Mouse (Mus musculus) central nervous system, embryonic 14 days (tissue): Measurements from ENCODE around the gene Krtap4-7. TPM values are rescaled to one million over a fixed set of nuclear protein-coding genes. Genes with fewer than 3 reads are reported as not detected.

ENCODE experiments used
- polyA plus RNA-seq: library from polyadenylated mRNA; depleted of rRNA; stranded (reverse); fragments of >200 nt; gene quantifications from 2 replicates; pipeline ENCODE4 v1.2.3, GENCODE M21; 2012; rRNA removed

The Krtap4-7 gene
- not detected in 2 replicates for polyA plus RNA-seq

GRCm38 (mm10) chr11:99643635-99644139, at the start of gene Krtap4-7:
TSS of gene Krtap4-7 (minus strand) at chr11:99644089.

GRCm38 (mm10) chr11:99690463-99690862, 46.6 kb upstream of the Krtap4-7 start, which contains the start of gene Gm14190:
TSS of gene Gm14190 (minus strand) at chr11:99690740.

GRCm38 (mm10) chr11:99665860-99666259, 22.0 kb upstream of the Krtap4-7 start, which contains the start of gene Krtap4-6:
TSS of gene Krtap4-6 (minus strand) at chr11:99665960.

DNA sequence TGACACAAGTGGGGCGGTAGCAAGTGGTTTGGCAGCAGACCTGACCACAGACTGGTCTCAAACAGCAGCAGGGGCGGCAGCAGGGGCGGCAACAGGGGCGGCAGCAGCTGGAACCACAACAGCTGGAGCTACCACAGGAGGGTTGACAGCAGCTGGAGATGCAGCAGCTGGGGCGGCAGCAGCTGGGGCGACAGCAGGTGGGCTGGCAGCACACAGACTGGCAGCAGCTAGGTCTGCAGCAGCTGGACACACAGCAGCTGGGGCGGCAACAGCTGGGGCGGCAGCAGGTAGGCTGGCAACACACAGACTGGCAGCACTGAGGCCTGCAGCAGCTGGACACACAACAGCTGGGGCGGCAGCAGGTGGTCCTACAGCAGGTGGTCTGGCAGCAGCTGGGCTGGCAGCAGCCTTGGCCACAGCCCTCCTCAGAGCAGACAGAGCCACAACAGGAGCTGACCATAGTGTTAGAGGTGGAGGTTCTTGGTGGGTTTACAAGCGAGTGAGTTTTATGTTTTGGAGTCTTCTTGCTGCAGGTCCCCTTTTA, 14.7 kb upstream of the Krtap4-7 start, which contains the start of gene Gm11563:
TSS of gene Gm11563 (minus strand) at position 494 of the 544 bp plus-strand sequence.

GRCm38 (mm10) chr11:99650136-99650535, 6.2 kb upstream of the Krtap4-7 start, which contains the start of gene Gm11555:
TSS of gene Gm11555 (minus strand) at chr11:99650236.

GRCm38 (mm10) chr11:99634653-99635134, 9.2 kb downstream of the Krtap4-7 start, which contains the start of gene Krtap4-2:
TSS of gene Krtap4-2 (minus strand) at chr11:99635084.

GRCm38 (mm10) chr11:99628138-99628537, 15.8 kb downstream of the Krtap4-7 start, which contains the start of gene Krtap4-1:
TSS of gene Krtap4-1 (minus strand) at chr11:99628238.

GRCm38 (mm10) chr11:99620335-99620734, 23.6 kb downstream of the Krtap4-7 start, which contains the start of gene Gm11562:
TSS of gene Gm11562 (minus strand) at chr11:99620435.

GRCm38 (mm10) chr11:99614796-99615363, 29.0 kb downstream of the Krtap4-7 start, which contains the start of gene Krtap2-4:
TSS of gene Krtap2-4 (minus strand) at chr11:99614846.

DNA sequence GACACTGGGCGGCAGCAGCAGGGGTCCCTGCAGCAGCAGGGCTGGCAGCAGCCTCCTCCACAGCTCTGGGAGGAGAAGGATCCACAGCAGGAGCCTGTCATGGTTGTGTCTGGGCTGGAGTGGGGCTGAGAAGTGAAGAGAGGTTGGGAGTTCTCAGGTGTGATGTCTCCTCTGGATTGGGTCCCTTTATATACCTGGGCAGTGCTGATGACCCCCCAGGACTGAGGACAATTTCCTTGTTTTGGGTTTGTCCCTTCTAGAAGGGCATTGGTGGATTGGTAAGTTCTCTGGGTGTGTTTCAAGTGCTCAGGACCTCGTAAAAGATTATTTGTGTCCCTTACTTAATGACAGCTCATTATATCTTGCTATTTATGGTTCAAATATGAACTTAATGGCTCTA, 33.8 kb downstream of the Krtap4-7 start, which contains the start of gene Gm11937:
TSS of gene Gm11937 (minus strand) at position 101 of the 400 bp plus-strand sequence.

DNA sequence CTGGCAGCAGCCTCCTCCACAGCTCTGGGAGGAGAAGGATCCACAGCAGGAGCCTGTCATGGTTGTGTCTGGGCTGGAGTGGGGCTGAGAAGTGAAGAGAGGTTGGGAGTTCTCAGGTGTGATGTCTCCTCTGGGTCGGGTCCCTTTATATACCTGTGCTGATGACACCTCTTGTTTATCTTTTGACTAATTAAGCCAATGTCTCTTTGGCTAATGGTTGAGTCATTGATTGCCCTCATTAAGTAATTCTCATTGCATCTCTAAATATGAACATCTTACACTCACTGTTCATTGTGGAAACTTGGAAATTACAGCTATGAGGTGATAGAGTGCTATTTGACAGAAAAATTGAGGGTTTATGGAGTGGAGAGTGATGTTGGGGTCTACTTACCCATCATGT, 40.7 kb downstream of the Krtap4-7 start, which contains the start of gene Gm11938:
TSS of gene Gm11938 (minus strand) at position 101 of the 400 bp plus-strand sequence.

DNA sequence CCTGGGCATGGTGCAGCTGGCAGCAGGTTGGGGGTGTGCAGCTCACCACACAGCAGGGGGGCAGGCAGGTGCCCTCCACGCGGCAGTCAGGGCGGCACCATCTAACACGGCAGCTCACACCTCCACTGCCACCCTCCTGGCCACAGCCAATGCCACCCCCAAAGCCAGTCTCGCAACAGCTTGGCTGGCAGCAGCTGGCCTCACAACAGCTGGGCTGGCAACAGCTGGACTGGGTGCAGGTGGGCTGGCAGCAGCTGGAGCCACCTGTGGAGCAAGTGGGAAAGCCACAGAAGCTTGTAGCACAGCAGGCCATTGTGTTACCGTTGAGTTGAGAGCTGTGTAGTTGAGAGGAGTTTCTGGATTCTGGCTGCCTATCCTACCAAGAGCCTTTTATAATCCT, 46.1 kb downstream of the Krtap4-7 start, which contains the start of gene Krtap9-3:
TSS of gene Krtap9-3 (minus strand) at position 364 of the 400 bp plus-strand sequence.

Other genes with a start within 250 kb of the Krtap4-7 start
- gene Krt12, start 221.8 kb downstream of the Krtap4-7 start, polyA plus RNA-seq = 0.07 and 0.14 TPM in 2 replicates
- 0.08 and 0.09 TPM in 2 replicates for gene Krt20, start 205.9 kb downstream of the Krtap4-7 start, polyA plus RNA-seq
- gene Krt23, start 151.0 kb downstream of the Krtap4-7 start, polyA plus RNA-seq = 0.02 and 0.49 TPM in 2 replicates
- gene Krt39, start 122.8 kb downstream of the Krtap4-7 start, polyA plus RNA-seq = not detected in 2 replicates
- not detected in 2 replicates for gene Krt40, start 100.9 kb downstream of the Krtap4-7 start, polyA plus RNA-seq
- not detected in 2 replicates for gene Krtap3-3, start 93.2 kb downstream of the Krtap4-7 start, polyA plus RNA-seq
- not detected in 2 replicates for gene Krtap3-2, start 87.2 kb downstream of the Krtap4-7 start, polyA plus RNA-seq
- gene Gm11939, start 84.6 kb downstream of the Krtap4-7 start, polyA plus RNA-seq = not detected in 2 replicates
- gene Krtap3-1, start 77.5 kb downstream of the Krtap4-7 start, polyA plus RNA-seq = not detected in 2 replicates
- gene Krtap1-5, start 63.1 kb downstream of the Krtap4-7 start, polyA plus RNA-seq = not detected in 2 replicates
- gene Krtap1-4, start 60.4 kb downstream of the Krtap4-7 start, polyA plus RNA-seq = not detected in 2 replicates
- gene Krtap1-3, start 52.8 kb downstream of the Krtap4-7 start, polyA plus RNA-seq = not detected in 2 replicates
- gene Krtap9-3, start 46.0 kb downstream of the Krtap4-7 start, polyA plus RNA-seq = not detected in 2 replicates
- not detected in 2 replicates for gene Gm11938, start 40.8 kb downstream of the Krtap4-7 start, polyA plus RNA-seq
- gene Gm11937, start 33.9 kb downstream of the Krtap4-7 start, polyA plus RNA-seq = not detected in 2 replicates
- gene Krtap2-4, start 29.2 kb downstream of the Krtap4-7 start, polyA plus RNA-seq = not detected in 2 replicates
- gene Gm11562, start 23.7 kb downstream of the Krtap4-7 start, polyA plus RNA-seq = not detected in 2 replicates
- not detected in 2 replicates for gene Krtap4-1, start 15.9 kb downstream of the Krtap4-7 start, polyA plus RNA-seq
- gene Krtap4-2, start 9.0 kb downstream of the Krtap4-7 start, polyA plus RNA-seq = not detected in 2 replicates
- not detected in 2 replicates for gene Gm11555, start 6.1 kb upstream of the Krtap4-7 start, polyA plus RNA-seq
- not detected in 2 replicates for gene Gm11563, start 14.9 kb upstream of the Krtap4-7 start, polyA plus RNA-seq
- gene Krtap4-6, start 21.9 kb upstream of the Krtap4-7 start, polyA plus RNA-seq = not detected in 2 replicates
- not detected in 2 replicates for gene Gm14190, start 46.7 kb upstream of the Krtap4-7 start, polyA plus RNA-seq
- gene Gm14180, start 90.2 kb upstream of the Krtap4-7 start, polyA plus RNA-seq = not detected in 2 replicates
- not detected in 2 replicates for gene Gm11595, start 128.8 kb upstream of the Krtap4-7 start, polyA plus RNA-seq
- not detected in 2 replicates for gene Krtap4-8, start 136.6 kb upstream of the Krtap4-7 start, polyA plus RNA-seq
- gene Krtap4-9, start 141.1 kb upstream of the Krtap4-7 start, polyA plus RNA-seq = not detected in 2 replicates
- not detected in 2 replicates for gene Gm11596, start 149.4 kb upstream of the Krtap4-7 start, polyA plus RNA-seq
- gene Gm11569, start 154.8 kb upstream of the Krtap4-7 start, polyA plus RNA-seq = not detected in 2 replicates
- not detected in 2 replicates for gene Gm11554, start 160.4 kb upstream of the Krtap4-7 start, polyA plus RNA-seq
- gene Krtap4-13, start 165.8 kb upstream of the Krtap4-7 start, polyA plus RNA-seq = not detected in 2 replicates
- not detected in 2 replicates for gene Gm11564, start 171.6 kb upstream of the Krtap4-7 start, polyA plus RNA-seq
- not detected in 2 replicates for gene 2300003K06Rik, start 194.0 kb upstream of the Krtap4-7 start, polyA plus RNA-seq
- gene Krtap4-16, start 207.5 kb upstream of the Krtap4-7 start, polyA plus RNA-seq = not detected in 2 replicates
- not detected in 2 replicates for gene Gm11568, start 213.8 kb upstream of the Krtap4-7 start, polyA plus RNA-seq
- gene Gm11559, start 220.4 kb upstream of the Krtap4-7 start, polyA plus RNA-seq = not detected in 2 replicates
- gene Krtap9-1, start 229.3 kb upstream of the Krtap4-7 start, polyA plus RNA-seq = not detected in 2 replicates
- not detected in 2 replicates for gene Gm11567, start 235.1 kb upstream of the Krtap4-7 start, polyA plus RNA-seq